Mouse (Mus musculus) bone marrow, adult 2 months (tissue): ENCODE results near the gene Vac14.

Experiments used
- CTCF ChIP-seq: fragments of 200-500 bp; IDR thresholded peaks from 2 replicates; pipeline ENCODE4 v1.5.1; 2011; ENCODE audit warnings: low read length, control low read depth; ENCODE audit not compliant: control insufficient read depth, insufficient read depth
- POLR2A ChIP-seq: fragments of 200-500 bp; IDR thresholded peaks from 2 replicates; pipeline ENCODE4 v1.6.1; 2011; ENCODE audit warnings: low read depth, mild to moderate bottlenecking, control low read depth, low read length, borderline replicate concordance; ENCODE audit not compliant: control insufficient read depth

DNA sequence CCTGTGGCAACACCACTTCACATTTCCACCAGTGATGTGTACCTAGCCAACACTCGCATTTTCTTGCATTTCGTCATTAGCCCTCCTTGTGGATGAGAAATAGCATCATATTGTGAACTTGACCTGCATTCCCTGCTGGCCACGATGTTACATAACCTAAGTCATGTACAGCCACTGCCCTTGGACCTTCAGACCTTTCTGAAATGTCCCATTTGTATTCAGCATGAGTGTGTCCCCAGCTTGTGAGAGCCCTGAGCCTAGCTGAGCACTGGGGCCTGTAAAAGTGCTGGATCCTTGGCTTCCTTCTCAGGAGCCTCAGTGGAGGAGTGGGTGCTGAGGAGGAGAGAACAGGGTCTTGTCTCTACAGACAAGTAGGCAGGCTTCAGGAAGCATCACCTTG is 27.0 kb downstream of the Vac14 start:
- TF ChIP-seq POLR2A (no peak), CTCF (no peak)
